Mouse (Mus musculus) monocyte, adult 59 days (primary cell): Measurements from ENCODE around the gene Vmn1r205. TPM values are rescaled to one million over a fixed set of nuclear protein-coding genes. Genes with fewer than 3 reads are reported as not detected.

Source experiments
- total RNA-seq, 2 experiments: library from RNA; stranded (reverse); gene quantifications; one replicate each; pipeline ENCODE4 v1.2.4; 2023

Gene Vmn1r205
- total RNA-seq, result not detected

GRCm38 (mm10) chr13:22592900-22593299 is at the start of gene Vmn1r205:
Vmn1r205 (minus strand) TSS chr13:22593000.

GRCm38 (mm10) chr13:22624151-22624550 is 31.4 kb upstream of the Vmn1r205 start, which contains the start of gene Vmn1r206:
Vmn1r206 (minus strand) TSS chr13:22624251.

GRCm38 (mm10) chr13:22552898-22553297 is 39.9 kb downstream of the Vmn1r205 start, which contains the start of gene Vmn1r204:
Vmn1r204 (plus strand) TSS chr13:22553198.

Other genes with a start within 250 kb of the Vmn1r205 start
- not detected for gene Vmn1r198, start 242.6 kb downstream of the Vmn1r205 start, total RNA-seq
- not detected for gene Vmn1r199, start 213.2 kb downstream of the Vmn1r205 start, total RNA-seq
- not detected for gene Vmn1r200, start 202.6 kb downstream of the Vmn1r205 start, total RNA-seq
- not detected for gene Vmn1r201, start 121.1 kb downstream of the Vmn1r205 start, total RNA-seq
- gene Vmn1r202, start 87.6 kb downstream of the Vmn1r205 start, total RNA-seq, result not detected
- gene Vmn1r203, start 74.9 kb downstream of the Vmn1r205 start, total RNA-seq, result not detected
- gene Vmn1r204, start 39.8 kb downstream of the Vmn1r205 start, total RNA-seq, result not detected
- gene Vmn1r206, start 31.3 kb upstream of the Vmn1r205 start, total RNA-seq, result not detected
- gene Vmn1r207-ps, start 136.6 kb upstream of the Vmn1r205 start, total RNA-seq, result under 1 TPM in 1 of 2 experiments, not detected in 1; 0.12 TPM
- not detected for gene Vmn1r208, start 184.4 kb upstream of the Vmn1r205 start, total RNA-seq
- under 1 TPM in 1 of 2 experiments, not detected in 1; 0.08 TPM for gene Vmn1r209, start 216.7 kb upstream of the Vmn1r205 start, total RNA-seq
- not detected for gene Vmn1r210, start 238.3 kb upstream of the Vmn1r205 start, total RNA-seq